Mouse (Mus musculus): ENCODE measurements around the gene Rprd1b.
"Not testable (repeated sequence)": the region's sequence is repeated elsewhere in the genome, so short reads cannot be mapped to it uniquely, and the experiment has no call there.

Gene Rprd1b

DNA sequence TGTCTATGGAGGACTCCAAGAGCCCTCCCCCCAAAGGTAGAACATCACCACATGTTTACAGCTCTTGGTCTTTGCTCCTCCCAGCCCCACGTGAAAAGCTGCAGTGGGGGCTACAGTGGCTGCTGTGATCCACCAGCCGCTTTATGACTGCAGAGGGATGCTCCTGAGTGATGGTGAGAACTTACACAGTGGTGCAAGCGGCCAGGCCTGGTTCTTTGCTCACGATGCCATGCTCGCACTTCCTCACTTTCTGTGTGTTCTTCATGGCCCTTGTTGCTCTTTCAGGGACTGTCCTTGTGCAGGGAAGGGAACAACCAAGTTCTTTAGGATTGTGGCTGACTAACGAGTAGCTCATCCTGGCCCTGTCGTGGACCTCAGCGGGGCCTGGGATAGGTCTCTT, 15.2 kb downstream of the Rprd1b start:
- DNase-seq (ENCODE audit: low read depth, low spot score) = no peak

DNA sequence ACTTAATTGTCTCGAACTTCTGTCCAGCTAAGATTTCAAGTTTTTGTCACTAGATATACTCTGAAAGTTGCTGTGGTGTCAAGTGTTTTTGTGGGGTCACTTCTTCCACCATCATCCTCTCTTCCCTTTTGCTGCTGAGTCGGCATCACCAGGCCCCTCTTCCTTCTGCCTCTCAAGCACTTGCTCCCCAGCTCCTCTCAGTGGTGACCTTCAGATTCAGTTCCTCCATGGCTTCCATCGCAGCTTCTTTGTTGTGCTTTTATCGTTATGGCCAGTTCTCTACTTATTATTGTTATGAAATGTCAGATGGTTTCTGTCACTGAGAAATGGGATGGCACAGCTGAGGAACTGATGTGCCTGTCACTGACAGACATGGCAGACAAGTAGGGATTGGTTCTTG, 17.9 kb downstream of the Rprd1b start:
- no peak for DNase-seq (ENCODE audit: low read depth, low spot score)

DNA sequence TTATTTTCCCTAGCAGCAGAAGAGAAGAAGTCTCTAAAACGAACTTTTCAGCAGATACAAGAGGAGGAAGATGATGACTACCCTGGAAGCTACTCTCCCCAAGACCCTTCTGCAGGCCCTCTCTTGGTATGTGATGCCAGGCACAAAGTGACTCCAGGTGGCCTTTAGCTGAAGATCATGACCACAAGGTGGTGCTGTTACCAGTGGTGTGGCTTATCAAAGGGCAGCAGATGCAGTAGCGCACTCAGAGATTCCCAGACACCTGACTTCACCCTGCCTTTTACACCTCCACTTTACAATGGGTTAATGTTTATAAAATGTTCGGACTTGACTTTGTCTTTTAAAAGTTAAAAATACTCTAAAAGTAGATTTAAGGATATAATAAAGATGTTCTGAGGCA, 19.6 kb downstream of the Rprd1b start:
- peak; percentile 60 for DNase-seq (ENCODE audit: low read depth, low spot score)

DNA sequence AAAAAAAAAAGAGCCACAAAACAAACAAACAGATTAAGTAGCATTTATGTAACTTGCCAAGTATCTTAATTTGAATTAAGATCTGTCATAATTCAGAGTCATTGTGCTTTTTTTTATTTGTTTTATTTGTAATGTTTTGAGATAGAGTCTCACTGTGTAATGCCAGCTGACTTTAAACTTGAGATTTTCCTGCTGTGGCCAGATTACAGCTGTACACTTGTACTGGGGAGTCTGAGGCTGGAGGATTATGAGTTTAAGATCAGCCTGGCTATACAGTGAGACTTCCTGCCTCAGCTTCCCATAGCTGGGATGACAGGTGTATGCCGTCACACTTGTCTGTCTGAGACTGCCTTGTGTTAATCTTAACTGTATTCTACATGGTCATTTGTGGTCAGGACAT, 20.4 kb downstream of the Rprd1b start:
- no peak for DNase-seq (ENCODE audit: low read depth, low spot score)

DNA sequence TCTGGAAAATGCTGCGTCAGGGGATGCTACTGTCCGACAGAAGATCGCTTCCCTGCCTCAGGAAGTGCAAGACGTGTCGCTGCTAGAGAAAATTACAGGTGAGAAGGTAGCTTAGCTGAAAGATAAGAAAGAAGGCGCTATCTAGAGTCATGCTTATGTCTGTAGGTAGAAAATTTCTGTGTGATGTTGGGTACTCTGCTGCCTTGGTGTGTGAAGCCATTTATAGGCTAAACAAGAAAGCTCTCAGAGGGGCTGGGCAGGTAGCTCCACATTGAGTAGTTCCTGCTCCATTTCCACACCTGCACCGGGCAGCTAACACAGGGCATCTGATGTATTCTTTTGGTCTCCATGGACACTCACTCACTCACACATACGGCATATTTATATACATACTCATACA, 21.8 kb downstream of the Rprd1b start:
- no peak for DNase-seq (ENCODE audit: low read depth, low spot score)

DNA sequence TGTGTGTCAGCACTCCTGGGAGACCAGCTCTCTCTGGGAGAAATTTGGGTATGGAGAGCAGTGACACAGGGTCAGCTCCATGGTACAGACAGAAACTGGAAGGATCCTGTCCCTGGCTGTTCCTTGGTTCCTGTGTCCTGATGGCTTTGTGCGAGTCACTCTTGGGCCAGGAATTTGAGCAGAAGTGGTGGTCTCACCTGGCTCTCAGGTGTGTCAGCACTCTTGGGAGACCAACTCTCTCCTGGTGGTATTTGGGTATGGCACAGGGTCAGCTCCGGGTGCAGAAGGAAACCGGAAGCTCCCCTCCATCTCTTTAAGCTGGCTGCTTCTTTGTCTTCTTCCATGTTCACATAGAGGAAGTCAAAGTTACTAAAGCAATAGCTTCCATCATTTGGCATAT, 26.3 kb downstream of the Rprd1b start:
- no peak for DNase-seq (ENCODE audit: low read depth, low spot score)

DNA sequence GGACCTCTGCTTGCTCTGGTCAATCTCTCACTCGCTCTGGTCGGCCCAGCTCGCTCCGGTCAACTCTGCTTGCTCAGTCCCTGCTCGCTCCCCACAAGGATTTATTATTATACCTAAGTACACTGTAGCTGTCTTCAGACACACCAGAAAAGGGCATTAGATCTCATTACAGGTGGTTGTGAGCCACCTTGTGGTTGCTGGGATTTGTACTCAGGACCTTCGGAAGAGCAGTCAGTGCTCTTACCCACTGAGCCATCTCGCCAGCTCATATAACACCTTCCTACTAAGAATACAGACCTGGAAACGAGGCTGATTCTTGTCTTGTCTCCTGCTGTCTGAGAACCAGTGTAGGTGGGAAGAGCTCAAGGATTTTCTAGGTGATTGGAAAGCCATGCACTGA, 27.1 kb downstream of the Rprd1b start:
- not testable (repeated sequence) for DNase-seq (ENCODE audit: low read depth, low spot score)

DNA sequence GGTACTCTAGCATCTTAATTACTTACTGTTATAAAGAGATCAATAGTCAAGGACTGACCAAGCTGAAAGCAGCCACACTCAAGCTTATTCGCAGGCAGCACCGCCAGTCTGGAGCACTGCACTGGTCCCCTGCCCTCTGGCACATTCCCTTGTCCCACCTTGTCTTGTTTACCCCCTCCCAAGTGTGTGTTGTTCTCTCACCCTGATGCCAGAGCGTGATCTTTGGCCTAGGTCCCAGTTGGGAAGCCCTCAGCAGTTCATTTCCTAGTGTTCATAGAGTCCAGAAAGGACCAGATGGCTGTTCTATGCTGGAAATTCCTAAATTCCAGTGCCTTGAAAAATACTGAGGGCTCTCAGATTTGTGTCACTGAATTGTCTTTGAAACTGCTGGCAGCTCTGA, 28.7 kb downstream of the Rprd1b start:
- no peak for DNase-seq (ENCODE audit: low read depth, low spot score)

DNA sequence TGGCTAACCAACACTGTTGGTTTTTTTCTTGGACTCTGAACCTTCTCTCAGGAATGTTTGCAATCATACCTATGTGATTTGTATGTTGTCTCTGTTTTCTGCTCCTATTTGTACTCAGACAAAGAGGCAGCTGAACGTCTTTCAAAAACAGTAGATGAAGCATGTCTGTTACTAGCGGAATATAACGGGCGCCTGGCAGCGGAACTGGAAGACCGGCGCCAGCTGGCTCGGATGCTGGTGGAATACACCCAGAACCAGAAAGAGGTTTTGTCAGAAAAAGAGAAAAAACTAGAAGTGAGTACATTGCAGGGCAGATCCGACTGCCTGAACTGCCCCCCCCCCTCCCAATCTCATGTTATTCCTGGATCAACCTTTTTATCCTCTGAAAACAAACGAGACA, 30.2 kb downstream of the Rprd1b start:
- no peak for DNase-seq (ENCODE audit: low read depth, low spot score)

DNA sequence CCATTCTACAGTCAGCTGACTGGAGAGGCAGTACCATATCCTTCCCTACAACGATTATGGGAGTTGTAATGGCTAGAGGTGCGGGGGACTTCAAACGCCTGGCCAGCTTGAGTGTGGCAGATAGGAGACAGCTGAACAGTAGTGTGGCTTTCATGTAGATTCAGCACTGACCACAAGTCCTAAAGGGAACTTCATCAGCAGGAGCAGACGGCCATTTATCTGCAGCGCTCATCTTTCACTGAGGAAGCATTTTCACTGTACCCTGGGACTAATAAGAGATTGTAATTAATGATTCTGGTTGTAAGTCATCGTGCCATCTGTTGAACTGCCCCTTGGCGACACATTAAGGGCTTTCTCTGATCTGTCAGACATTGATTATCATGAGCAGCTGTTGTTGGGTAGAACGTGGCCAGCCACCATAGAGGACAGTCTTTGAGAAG, 31.4 kb downstream of the Rprd1b start:
- no peak for DNase-seq (ENCODE audit: low read depth, low spot score)

DNA sequence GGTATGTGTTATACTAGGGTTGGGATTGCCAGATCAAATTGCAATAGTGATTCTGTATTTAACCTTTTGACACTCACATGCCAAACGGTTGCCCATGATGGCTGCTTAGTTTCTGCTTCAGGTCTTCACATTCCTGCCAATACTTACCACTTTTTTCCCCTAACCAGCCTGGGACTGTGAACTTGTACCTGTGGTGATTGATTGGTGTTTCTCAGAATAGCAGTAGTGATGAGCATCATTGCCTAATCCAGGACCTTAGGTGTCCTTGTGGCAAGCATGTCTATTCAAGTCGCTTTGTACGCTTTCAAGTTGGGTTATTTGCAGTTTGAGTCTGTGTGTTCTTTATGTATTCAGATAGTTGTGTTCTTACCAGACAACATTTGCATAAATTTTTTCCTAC, 34.7 kb downstream of the Rprd1b start:
- DNase-seq (ENCODE audit: low read depth, low spot score) = no peak

DNA sequence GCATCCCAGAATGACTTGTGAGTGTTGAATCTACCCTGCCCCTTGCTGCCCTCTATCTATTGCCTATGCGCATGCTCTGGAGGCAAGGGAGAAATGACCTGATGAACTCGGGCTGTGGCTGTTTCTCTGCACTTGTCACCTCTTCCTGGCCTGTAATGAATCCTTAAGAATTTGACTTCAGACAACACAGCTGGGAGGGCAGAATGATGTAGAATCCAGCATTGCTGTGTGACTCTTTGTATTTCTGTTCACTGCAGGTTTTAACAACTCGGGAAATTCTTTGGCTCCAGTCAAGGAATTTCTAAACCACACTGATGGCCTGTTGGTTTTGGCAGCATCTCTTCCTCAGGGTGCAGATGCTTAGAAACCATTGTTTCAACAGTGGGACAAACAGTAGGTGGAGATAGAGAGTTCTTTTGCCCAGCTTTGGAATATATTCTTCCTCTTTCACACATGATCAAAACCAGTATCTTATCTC, 36.3 kb downstream of the Rprd1b start:
- no peak for DNase-seq (ENCODE audit: low read depth, low spot score)

DNA sequence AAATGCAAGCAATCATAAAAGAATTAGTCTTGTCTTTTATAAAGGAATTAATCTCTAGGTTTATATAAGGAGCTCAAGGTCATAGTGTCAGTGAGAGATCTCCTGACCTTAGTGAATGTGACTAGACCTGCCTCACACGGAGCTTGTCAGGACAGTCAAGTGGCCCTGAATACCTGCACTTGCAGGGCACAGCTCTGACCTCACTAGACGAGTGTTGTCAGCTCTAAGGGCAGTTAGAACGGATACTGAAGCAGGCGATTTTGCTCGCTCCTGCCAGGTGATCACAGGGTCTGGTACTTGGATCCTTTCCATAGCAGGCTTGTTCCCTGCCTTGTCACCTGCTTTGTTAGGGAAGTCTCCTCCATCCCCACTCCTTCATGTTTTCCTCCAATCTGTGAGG, 36.8 kb downstream of the Rprd1b start:
- DNase-seq (ENCODE audit: low read depth, low spot score) = no peak

DNA sequence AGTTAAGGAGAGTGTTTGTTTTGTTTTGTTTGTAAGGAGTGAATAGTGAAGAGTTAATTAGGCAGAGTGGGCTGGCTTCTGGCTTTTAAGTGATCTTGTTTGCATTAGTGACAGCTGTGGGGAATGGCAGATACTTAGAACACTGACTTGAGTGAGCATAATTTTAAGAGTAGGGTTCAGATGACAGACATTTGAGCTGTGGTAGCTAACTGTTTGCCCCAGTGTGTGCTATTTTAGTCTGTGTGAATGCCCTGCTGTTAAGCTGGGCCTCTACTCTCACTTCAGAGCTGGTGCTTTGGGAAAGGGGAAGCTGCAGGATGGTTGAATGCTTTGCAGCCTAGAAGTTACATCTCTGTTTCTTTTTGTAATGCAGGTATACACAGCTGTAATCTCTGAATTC, 38.2 kb downstream of the Rprd1b start:
- DNase-seq (ENCODE audit: low read depth, low spot score) = peak; percentile 80

DNA sequence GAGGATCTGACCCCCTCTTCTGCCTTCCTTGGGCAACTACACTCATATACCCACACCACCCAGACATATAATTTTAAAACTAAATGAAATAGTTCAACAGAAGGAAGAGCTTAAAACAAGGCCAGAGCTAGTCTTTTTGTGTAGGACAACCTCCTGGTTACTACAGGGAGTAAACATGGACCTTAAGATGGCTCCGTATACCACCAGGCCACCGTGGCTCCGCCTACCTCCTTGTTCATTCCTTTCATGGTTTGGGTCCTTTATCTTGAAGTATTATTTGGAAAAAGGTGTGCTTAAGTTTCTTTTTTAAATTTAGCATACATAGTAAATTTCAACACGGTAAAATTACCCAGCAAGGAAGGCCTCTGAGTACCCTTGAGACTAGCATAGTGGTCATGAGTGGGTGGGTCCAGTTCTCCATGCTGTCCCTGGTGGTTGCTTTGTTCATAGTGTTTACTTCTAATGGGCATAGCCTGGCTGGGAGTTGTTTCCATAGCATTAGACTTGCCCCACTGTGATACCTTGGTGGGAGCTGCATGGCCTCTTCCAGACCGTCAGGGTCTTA, 39.0 kb downstream of the Rprd1b start:
- no peak for DNase-seq (ENCODE audit: low read depth, low spot score)

DNA sequence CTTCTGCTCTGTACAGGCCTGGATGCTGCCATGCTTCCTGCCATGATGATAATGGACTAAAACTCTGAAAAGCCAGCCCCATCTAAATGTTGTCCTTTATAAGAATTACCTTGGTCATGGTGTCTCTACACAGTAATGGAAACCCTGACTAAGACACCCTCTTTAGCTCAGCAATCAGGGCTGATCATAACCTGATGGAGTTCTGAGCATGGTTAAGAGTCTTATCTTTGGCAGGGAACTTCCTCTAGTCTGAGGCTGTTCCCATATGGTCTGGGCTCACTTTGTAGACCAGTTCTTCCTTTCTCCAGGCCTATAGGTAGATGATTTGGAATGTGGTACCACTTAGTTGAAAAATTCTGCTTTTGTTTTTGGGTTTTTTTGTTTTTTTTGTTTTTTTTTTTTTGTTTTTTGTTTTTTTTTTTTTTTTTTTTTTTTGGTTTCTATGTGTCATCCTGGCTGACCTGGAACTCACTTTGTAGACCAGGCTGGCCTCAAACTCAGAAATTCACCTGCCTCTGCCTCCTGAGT, 40.2 kb downstream of the Rprd1b start:
- DNase-seq (ENCODE audit: low read depth, low spot score) = no peak

DNA sequence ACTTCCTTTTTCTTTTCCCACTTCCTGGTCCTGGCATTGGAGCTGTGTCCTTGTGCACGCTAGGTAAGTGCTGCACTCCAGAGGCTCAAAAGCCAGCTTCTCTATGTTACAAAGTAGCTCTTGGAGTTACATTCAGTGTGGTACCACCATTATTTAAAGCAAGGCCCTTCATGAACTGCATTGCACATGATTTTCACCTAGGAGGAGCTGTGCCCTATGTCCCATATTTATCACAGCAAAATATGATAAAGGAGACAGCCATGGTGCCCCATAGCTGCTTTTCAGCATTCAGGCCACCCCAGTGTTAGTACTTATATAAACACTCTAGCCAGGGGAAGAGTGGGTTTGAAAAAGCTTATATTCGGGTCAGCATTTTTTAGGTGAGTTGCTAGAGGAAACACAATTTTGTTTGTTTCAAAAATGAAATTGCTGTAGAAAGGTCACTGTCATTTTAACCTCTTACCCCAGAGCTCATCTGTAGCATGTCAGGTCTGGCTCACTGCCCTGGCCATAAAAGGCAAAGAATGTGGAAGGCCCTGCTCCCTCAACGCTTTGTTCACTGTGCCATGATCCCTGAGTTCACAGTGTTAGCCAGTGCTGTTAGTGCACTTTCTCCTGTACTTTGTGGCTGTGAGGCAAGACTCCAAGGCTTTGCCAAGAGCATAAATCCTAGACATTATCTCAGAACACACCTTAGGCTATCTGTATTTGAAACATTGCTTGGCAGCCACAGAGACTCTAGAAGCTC, 42.8 kb downstream of the Rprd1b start:
- DNase-seq (ENCODE audit: low read depth, low spot score) = no peak

DNA sequence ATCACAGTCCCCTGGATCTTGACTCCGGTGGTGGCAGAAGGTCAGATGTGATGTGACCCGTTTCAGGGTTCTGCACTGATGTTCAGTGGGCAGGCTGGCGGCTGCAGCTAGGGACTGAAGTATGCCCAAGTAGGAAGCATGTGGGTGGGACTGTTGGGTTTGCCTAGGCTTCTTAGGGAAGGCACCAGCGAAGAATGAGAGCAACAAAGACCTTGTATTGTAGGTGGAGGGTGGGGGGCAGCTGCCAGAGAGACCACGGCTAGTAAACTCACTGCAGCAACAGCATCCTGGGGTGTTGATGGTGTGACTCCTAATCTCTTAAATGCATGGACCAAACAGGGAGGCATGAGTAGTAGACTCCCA, 43.3 kb downstream of the Rprd1b start:
- DNase-seq (ENCODE audit: low read depth, low spot score) = no peak

DNA sequence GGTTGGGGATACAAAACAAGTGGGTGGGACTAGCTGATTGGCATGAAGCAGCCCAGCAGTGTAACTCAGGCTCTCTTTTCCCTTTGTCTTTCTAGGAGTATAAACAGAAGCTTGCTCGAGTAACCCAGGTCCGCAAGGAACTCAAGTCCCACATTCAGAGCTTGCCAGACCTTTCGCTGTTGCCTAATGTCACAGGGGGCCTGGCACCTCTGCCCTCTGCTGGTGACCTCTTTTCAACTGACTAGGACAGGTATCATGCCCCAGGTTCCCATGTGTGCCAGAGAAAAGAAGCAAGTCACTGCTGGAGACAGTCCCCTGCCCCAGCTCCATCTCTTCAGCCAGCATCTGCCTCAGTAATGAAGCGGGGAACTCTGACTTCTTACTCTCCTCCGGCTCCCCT, 46.5 kb downstream of the Rprd1b start:
- DNase-seq (ENCODE audit: low read depth, low spot score) = no peak

DNA sequence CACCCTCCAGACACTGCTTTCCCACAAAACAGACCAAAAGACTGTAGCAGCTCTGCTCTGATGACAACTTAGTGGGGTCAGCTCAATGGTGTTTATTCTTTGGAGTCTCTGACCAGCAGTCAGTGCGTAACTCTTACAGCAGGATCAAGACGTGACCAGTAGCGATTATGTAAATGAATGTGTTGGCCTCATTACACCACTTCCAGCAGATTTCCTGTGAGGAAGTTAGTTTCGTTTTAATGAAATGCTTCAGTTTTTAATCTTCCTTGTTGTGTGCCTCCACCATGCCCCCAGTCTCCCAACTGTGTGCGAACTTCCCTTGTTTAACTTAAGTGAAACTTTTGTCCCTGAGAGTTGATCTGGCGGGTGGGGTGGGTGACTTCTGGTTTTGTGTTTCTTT, 48.4 kb downstream of the Rprd1b start:
- DNase-seq (ENCODE audit: low read depth, low spot score) = no peak

DNA sequence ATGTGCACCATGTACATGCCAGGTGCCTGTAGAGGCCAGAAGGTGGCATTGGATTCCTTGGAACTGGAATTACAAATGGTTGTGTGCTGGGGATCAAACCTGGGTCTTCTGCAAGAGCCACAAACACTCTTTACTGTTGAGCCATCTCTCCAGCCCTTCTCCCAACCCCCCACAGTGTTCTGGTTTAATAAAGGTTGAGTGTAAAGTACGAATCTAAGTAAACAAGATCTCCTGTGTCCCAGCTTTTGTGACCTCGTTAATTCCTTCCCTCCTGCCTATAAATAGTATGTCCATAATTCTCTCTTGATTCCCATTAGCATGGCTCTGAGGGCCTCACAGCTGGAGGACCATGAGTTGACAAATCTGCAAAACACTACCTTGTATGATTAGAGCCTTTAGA, 49.7 kb downstream of the Rprd1b start:
- DNase-seq (ENCODE audit: low read depth, low spot score) = no peak

DNA sequence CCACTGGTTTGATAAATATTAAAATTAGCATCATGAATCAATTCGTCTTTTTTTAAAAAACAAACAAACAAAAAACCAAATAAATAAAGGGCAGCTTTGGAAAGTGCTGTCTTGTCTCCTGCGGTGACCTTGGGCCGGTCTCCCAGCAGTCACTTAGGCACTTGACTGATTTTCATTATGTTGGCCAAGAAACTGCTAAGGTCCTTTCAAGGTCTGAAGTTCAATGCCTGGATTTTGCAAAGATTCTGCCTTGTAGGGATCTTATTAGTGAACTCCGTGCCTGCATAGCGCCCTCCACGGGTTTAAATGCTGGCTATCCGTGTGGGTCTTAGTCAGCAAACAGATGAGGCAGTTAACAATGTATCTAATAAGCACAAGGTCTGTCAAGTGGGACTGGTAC, 50.7 kb downstream of the Rprd1b start:
- DNase-seq (ENCODE audit: low read depth, low spot score) = no peak

DNA sequence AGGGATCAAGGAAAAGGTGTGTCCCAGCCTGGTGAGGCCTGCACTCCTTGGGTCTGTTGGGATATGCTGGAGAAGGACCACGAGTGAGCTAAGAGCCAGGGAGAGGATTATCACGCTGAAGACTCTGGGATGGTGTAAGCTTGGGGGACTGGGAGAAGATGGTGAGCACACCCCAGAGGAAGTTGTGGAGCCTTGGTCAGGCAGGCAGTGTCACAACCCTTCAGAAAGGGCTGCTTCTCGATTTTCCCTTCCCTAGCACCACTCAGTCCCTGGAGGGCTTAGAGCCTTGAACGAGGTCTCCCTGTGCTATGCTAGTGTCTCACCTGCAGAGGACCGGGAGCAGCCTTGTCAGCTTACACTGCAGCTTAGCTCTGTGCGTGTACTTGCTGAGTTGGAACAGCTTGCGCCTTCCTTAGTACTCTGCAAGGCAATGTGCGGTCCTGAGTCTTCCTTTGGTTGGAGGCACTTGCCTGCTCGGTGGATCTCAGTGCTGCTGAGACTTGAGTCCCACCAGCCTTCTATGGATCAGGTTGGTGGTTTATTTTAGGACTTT, 51.6 kb downstream of the Rprd1b start:
- peak; percentile 43 for DNase-seq (ENCODE audit: low read depth, low spot score)

All from skeletal muscle tissue, adult 2 months (tissue).